Mouse (Mus musculus) stomach, embryonic 16.5 days (tissue): ENCODE results near the gene Bicdl2. TPM values are rescaled to one million over a fixed set of nuclear protein-coding genes. Genes with fewer than 3 reads are reported as not detected.

Experiments used
- polyA plus RNA-seq: library from polyadenylated mRNA; unstranded; fragments of >200 nt; fragmentation: Nextera tagmentation; extraction: Ambion mirVana; gene quantifications from 2 replicates; pipeline ENCODE4 v1.2.1, GENCODE M21; 2015

Bicdl2 gene
- polyA plus RNA-seq, 1 experiment from 2014 or later, result 19.6 TPM

Other genes with a start within 250 kb of the Bicdl2 start
- gene Vmn2r117, start 180.8 kb upstream of the Bicdl2 start, polyA plus RNA-seq, result not detected in 2 replicates
- 15.1 and 17.2 TPM in 2 replicates for gene Zfp213, start 96.3 kb upstream of the Bicdl2 start, polyA plus RNA-seq
- gene Zfp13, start 61.0 kb upstream of the Bicdl2 start, polyA plus RNA-seq, result 11.5 and 11.8 TPM in 2 replicates
- 0.15 TPM in 1 of 2 replicates, not detected in the other for gene Zscan10, start 59.6 kb upstream of the Bicdl2 start, polyA plus RNA-seq
- 0.74 and 0.79 TPM in 2 replicates for gene Mmp25, start 15.2 kb upstream of the Bicdl2 start, polyA plus RNA-seq
- 93.1 and 112 TPM in 2 replicates for gene Hcfc1r1, start 13.1 kb downstream of the Bicdl2 start, polyA plus RNA-seq
- gene Thoc6, start 13.4 kb downstream of the Bicdl2 start, polyA plus RNA-seq, result 37.0 and 38.5 TPM in 2 replicates
- gene Tnfrsf12a, start 17.0 kb downstream of the Bicdl2 start, polyA plus RNA-seq, result 24.1 and 26.6 TPM in 2 replicates
- gene Cldn6, start 18.7 kb downstream of the Bicdl2 start, polyA plus RNA-seq, result 69.6 and 70.6 TPM in 2 replicates
- gene Cldn9, start 23.5 kb downstream of the Bicdl2 start, polyA plus RNA-seq, result 1.3 and 2.2 TPM in 2 replicates
- 0.23 TPM in 1 of 2 replicates, not detected in the other for gene 1520401A03Rik, start 62.3 kb downstream of the Bicdl2 start, polyA plus RNA-seq
- 40.9 and 43.3 TPM in 2 replicates for gene Pkmyt1, start 65.8 kb downstream of the Bicdl2 start, polyA plus RNA-seq
- 25.4 and 28.4 TPM in 2 replicates for gene Paqr4, start 80.4 kb downstream of the Bicdl2 start, polyA plus RNA-seq
- 0.45 and 0.67 TPM in 2 replicates for gene Kremen2, start 85.3 kb downstream of the Bicdl2 start, polyA plus RNA-seq
- 43.3 and 47.0 TPM in 2 replicates for gene Flywch1, start 111.1 kb downstream of the Bicdl2 start, polyA plus RNA-seq
- 19.4 and 19.8 TPM in 2 replicates for gene Flywch2, start 125.6 kb downstream of the Bicdl2 start, polyA plus RNA-seq
- gene Srrm2, start 130.0 kb downstream of the Bicdl2 start, polyA plus RNA-seq, result 334 and 350 TPM in 2 replicates
- 906 and 920 TPM in 2 replicates for gene Elob, start 168.6 kb downstream of the Bicdl2 start, polyA plus RNA-seq
- gene Prss33, start 175.6 kb downstream of the Bicdl2 start, polyA plus RNA-seq, result 0.21 TPM in 1 of 2 replicates, not detected in the other
- 7.8 and 10.4 TPM in 2 replicates for gene Prss32, start 183.3 kb downstream of the Bicdl2 start, polyA plus RNA-seq
- gene Prss41, start 183.7 kb downstream of the Bicdl2 start, polyA plus RNA-seq, result 2.6 and 3.3 TPM in 2 replicates
- not detected in 2 replicates for gene Prss21, start 207.6 kb downstream of the Bicdl2 start, polyA plus RNA-seq
- not detected in 2 replicates for gene Dcpp1, start 220.4 kb downstream of the Bicdl2 start, polyA plus RNA-seq
- not detected in 2 replicates for gene Dcpp2, start 220.4 kb downstream of the Bicdl2 start, polyA plus RNA-seq